ENCODE assay signal across 8 mouse cellular contexts in genomic region chr3:104218926-104219325, GRCm38 (mm10). TPM values are rescaled to one million over a fixed set of nuclear protein-coding genes. Genes with fewer than 3 reads are reported as not detected.
DNase-seq lines count a peak whose midpoint lies in the region; ATAC-seq and TF ChIP-seq lines count a peak whose summit lies in the region.

No protein-coding gene starts in this region.

- H3K4me2 ChIP-seq in forebrain, embryonic 16.5 days (ENCODE audit: low read length), result peak overlapping the region; percentile 88
- peak overlapping the region; percentile 71 for H3K4me2 ChIP-seq in hindbrain, postnatal 0 days (ENCODE audit: low read depth, low read length)
- H3K4me2 ChIP-seq in midbrain, embryonic 11.5 days, result peak overlapping the region; percentile 82
- H3K4me2 ChIP-seq in stomach, postnatal 0 days (replicated peaks; ENCODE audit: low read depth), result peak overlapping the region; percentile 86

- no peak for ATAC-seq in forebrain, embryonic 16.5 days
- no peak for ATAC-seq in hindbrain, postnatal 0 days
- ATAC-seq in midbrain, embryonic 11.5 days (ENCODE audit: low FRiP score), result no peak
- no peak for ATAC-seq in stomach, postnatal 0 days (ENCODE audit: low FRiP score, low TSS enrichment)

- TF ChIP-seq POLR2A in bone marrow macrophage, adult 2 months (IDR thresholded peaks at IDR 0.05; ENCODE audit: borderline replicate concordance, low read depth, low read length), result no peak

- peak overlapping the region; percentile 77 for H3K9ac ChIP-seq in forebrain, embryonic 16.5 days (replicated peaks; ENCODE audit: low read depth, low read length)
- peak overlapping the region; percentile 84 for H3K9ac ChIP-seq in hindbrain, postnatal 0 days (replicated peaks; ENCODE audit: low read length)
- peak overlapping the region; percentile 81 for H3K9ac ChIP-seq in midbrain, embryonic 11.5 days (ENCODE audit: low read length)
- peak overlapping the region; percentile 88 for H3K9ac ChIP-seq in stomach, postnatal 0 days (ENCODE audit: low read length)

- no peak for TF ChIP-seq EP300 in stomach, postnatal 0 days (optimal IDR thresholded peaks at IDR 0.05)

- H3K9me3 ChIP-seq in forebrain, embryonic 16.5 days (ENCODE audit: control insufficient read depth, low read length), result no peaks in the 10 kb centered on the region
- H3K9me3 ChIP-seq in hindbrain, postnatal 0 days (ENCODE audit: low read length), result no peaks in the 10 kb centered on the region
- H3K9me3 ChIP-seq in limb, embryonic 10.5 days (replicated peaks), result no peaks in the 10 kb centered on the region
- H3K9me3 ChIP-seq in midbrain, embryonic 11.5 days (ENCODE audit: control insufficient read depth, low read length), result no peaks in the 10 kb centered on the region
- no peaks in the 10 kb centered on the region for H3K9me3 ChIP-seq in stomach, postnatal 0 days (ENCODE audit: control insufficient read depth, low read length)

- no peaks in the 10 kb centered on the region for H3K27me3 ChIP-seq in forebrain, embryonic 16.5 days (replicated peaks; ENCODE audit: control insufficient read depth, insufficient read depth, low read length)
- H3K27me3 ChIP-seq in hindbrain, postnatal 0 days (ENCODE audit: insufficient read depth, low read length), result no peaks in the 10 kb centered on the region
- H3K27me3 ChIP-seq in limb, embryonic 10.5 days (ENCODE audit: low read depth, poor library complexity, severe bottlenecking), result no peaks in the 10 kb centered on the region
- no peaks in the 10 kb centered on the region for H3K27me3 ChIP-seq in midbrain, embryonic 11.5 days (ENCODE audit: control insufficient read depth, insufficient read depth, low read length)
- no peaks in the 10 kb centered on the region for H3K27me3 ChIP-seq in stomach, postnatal 0 days (ENCODE audit: control insufficient read depth, insufficient read depth, low read length)

- WGBS in forebrain, embryonic 16.5 days, result 1% methylated on average over 15 of the region's 15 CpGs
- WGBS in hindbrain, postnatal 0 days, result 2% methylated on average over 15 of the region's 15 CpGs
- WGBS in limb, embryonic 10.5 days, result 1% methylated on average over 15 of the region's 15 CpGs
- 2% methylated on average over 15 of the region's 15 CpGs for WGBS in midbrain, embryonic 11.5 days
- WGBS in stomach, postnatal 0 days, result 4% methylated on average over 15 of the region's 15 CpGs

- peak; percentile 18 for DNase-seq in cerebellum, adult 11 months
- no peak for DNase-seq in cerebellum, adult 9-10 months
- peak; percentile 41 for DNase-seq in hindbrain, postnatal 0 days (ENCODE audit: low spot score)
- peak; percentile 52 for DNase-seq in limb, embryonic 10.5 days (ENCODE audit: low spot score)
- DNase-seq in midbrain, embryonic 11.5 days (ENCODE audit: low spot score, missing footprints), result peak; percentile 92
- DNase-seq in stomach, postnatal 0 days (ENCODE audit: low spot score), result peak; percentile 51

- H3K27ac ChIP-seq in bone marrow macrophage, adult 2 months (ENCODE audit: insufficient read depth, low read depth, low read length), result no peak overlapping the region
- H3K27ac ChIP-seq in forebrain, embryonic 16.5 days (ENCODE audit: low read length), result peak overlapping the region; percentile 47; the same call in 1 of the 2 replicates
- H3K27ac ChIP-seq in hindbrain, postnatal 0 days, result peak overlapping the region; percentile 45; the same call in 1 of the 2 replicates
- peak overlapping the region; percentile 92; the same call in 1 of the 2 replicates for H3K27ac ChIP-seq in limb, embryonic 10.5 days
- H3K27ac ChIP-seq in midbrain, embryonic 11.5 days (ENCODE audit: low read depth, low read length), result no peak overlapping the region
- 0 out of 2 replicates have a peak overlapping the region, but pooled peaks have one; percentile 31 for H3K27ac ChIP-seq in stomach, postnatal 0 days (replicated peaks)

- H3K4me1 ChIP-seq in bone marrow macrophage, adult 2 months (ENCODE audit: control insufficient read depth, insufficient read depth, low read length), result peaks cover 13% of the 10 kb centered on the region; the same call in 1 of the 2 replicates
- H3K4me1 ChIP-seq in forebrain, embryonic 16.5 days (replicated peaks; ENCODE audit: control insufficient read depth, insufficient read depth, low read length), result peaks cover 13% of the 10 kb centered on the region
- H3K4me1 ChIP-seq in hindbrain, postnatal 0 days (ENCODE audit: insufficient read depth, low read length), result no peaks in the 10 kb centered on the region
- H3K4me1 ChIP-seq in limb, embryonic 10.5 days, result peaks cover 26% of the 10 kb centered on the region
- peaks cover 11% of the 10 kb centered on the region; the same call in 1 of the 2 replicates for H3K4me1 ChIP-seq in midbrain, embryonic 11.5 days (ENCODE audit: control insufficient read depth, insufficient read depth, low read length)
- no peaks in the 10 kb centered on the region for H3K4me1 ChIP-seq in stomach, postnatal 0 days (replicated peaks; ENCODE audit: control insufficient read depth, insufficient read depth)

- peak overlapping the region; percentile 92 for H3K4me3 ChIP-seq in bone marrow macrophage, adult 2 months (ENCODE audit: insufficient read depth, low read length)
- peak overlapping the region; percentile 68 for H3K4me3 ChIP-seq in forebrain, embryonic 16.5 days (replicated peaks; ENCODE audit: low read length)
- H3K4me3 ChIP-seq in hindbrain, postnatal 0 days (ENCODE audit: low read length), result peak overlapping the region; percentile 68
- peak overlapping the region; percentile 86 for H3K4me3 ChIP-seq in limb, embryonic 10.5 days
- peak overlapping the region; percentile 81 for H3K4me3 ChIP-seq in midbrain, embryonic 11.5 days (ENCODE audit: low read depth, low read length)
- peak overlapping the region; percentile 80 for H3K4me3 ChIP-seq in stomach, postnatal 0 days (ENCODE audit: low read depth, low read length)

- H3K36me3 ChIP-seq in forebrain, embryonic 16.5 days (ENCODE audit: control insufficient read depth, insufficient read depth), result no peaks in the 10 kb centered on the region
- H3K36me3 ChIP-seq in hindbrain, postnatal 0 days (ENCODE audit: insufficient read depth, low read length), result no peaks in the 10 kb centered on the region
- no peaks in the 10 kb centered on the region for H3K36me3 ChIP-seq in limb, embryonic 10.5 days
- H3K36me3 ChIP-seq in midbrain, embryonic 11.5 days (ENCODE audit: control insufficient read depth, insufficient read depth, low read length), result no peaks in the 10 kb centered on the region
- no peaks in the 10 kb centered on the region for H3K36me3 ChIP-seq in stomach, postnatal 0 days (ENCODE audit: control insufficient read depth, insufficient read depth, low read length)

- TF ChIP-seq CTCF in bone marrow macrophage, adult 2 months (IDR thresholded peaks at IDR 0.05; ENCODE audit: low read depth, low read length), result no peak
- no peak for TF ChIP-seq CTCF in hindbrain, postnatal 0 days (IDR thresholded peaks at IDR 0.05; ENCODE audit: low read depth)
- no peak for TF ChIP-seq CTCF in stomach, postnatal 0 days (IDR thresholded peaks at IDR 0.05; ENCODE audit: low read depth)

RNA-seq across cellular contexts. Expression of gene Magi3, which starts 1.2 kb away (rescaled TPM):
- polyA plus RNA-seq in bone marrow macrophage, adult 2 months (2012; ENCODE audit: insufficient read depth, insufficient read length, missing spikeins), result 1.6 and 2.1 TPM in 2 replicates
- 5.2 and 7.6 TPM in 2 replicates for polyA plus RNA-seq in forebrain, embryonic 16.5 days (2015; fragmentation: Nextera tagmentation; extraction: Ambion mirVana)
- 15.1 and 17.3 TPM in 2 replicates for total RNA-seq in hindbrain, postnatal 0 days (2014; rRNA removed)
- 3.2 and 4.1 TPM in 2 replicates for polyA plus RNA-seq in hindbrain, postnatal 0 days (2015; fragmentation: Nextera tagmentation; extraction: Ambion mirVana)
- 3.3 and 4.4 TPM in 2 replicates for polyA plus RNA-seq in limb, embryonic 10.5 days (2016; fragmentation: Nextera tagmentation; extraction: Ambion mirVana)
- polyA plus RNA-seq in midbrain, embryonic 11.5 days (2014; fragmentation: Nextera tagmentation; extraction: Ambion mirVana), result 4.2 and 5.0 TPM in 2 replicates
- polyA plus RNA-seq in stomach, postnatal 0 days (2015; fragmentation: Nextera tagmentation; extraction: Ambion mirVana), result 3.4 and 4.0 TPM in 2 replicates

Comparison
In these comparisons a context has a peak if more than half of its experiments do, and no peak if none do; other contexts are left out.
1. H3K27ac ChIP-seq: peak in forebrain, embryonic 16.5 days (single experiment), hindbrain, postnatal 0 days (single experiment), limb, embryonic 10.5 days (single experiment) and stomach, postnatal 0 days (single experiment); none in bone marrow macrophage, adult 2 months (single experiment) and midbrain, embryonic 11.5 days (single experiment).
2. Peak in every context shown above with its lines, with median percentiles within 50 percentile points of each other: H3K4me3 ChIP-seq, H3K4me2 ChIP-seq and H3K9ac ChIP-seq.